Mouse (Mus musculus) forebrain, embryonic 14.5 days (tissue): Measurements from ENCODE around the gene Abcg2. TPM values are rescaled to one million over a fixed set of nuclear protein-coding genes. Genes with fewer than 3 reads are reported as not detected.
"Not testable (repeated sequence)": the region's sequence is repeated elsewhere in the genome, so short reads cannot be mapped to it uniquely, and the experiment has no call there.

ENCODE experiments used
- ATAC-seq: fragments of 200-750 bp; cut with Nextera tagmentation; 2 replicates; pipeline ENCODE4 v1.8.0; 2017; ENCODE audit warnings: mild to moderate bottlenecking, moderate library complexity
- DNase-seq: peaks from one replicate; pipeline ENCODE4 v3.0.0-alpha.2; 2015; ENCODE audit warnings: low spot score
- H3K27ac ChIP-seq: fragments of 300-500 bp; sonication (generic); 2 replicates; pipeline ENCODE4 v1.5.1; 2014; ENCODE audit warnings: low read depth, mild to moderate bottlenecking, control low read depth, low read length, moderate library complexity
- H3K27me3 ChIP-seq: fragments of 300-500 bp; sonication (generic); replicated peaks from 2 replicates; pipeline ENCODE4 v1.6.1; 2014; ENCODE audit warnings: low read length, control low read depth, mixed read lengths; ENCODE audit not compliant: control insufficient read depth, insufficient read depth
- H3K36me3 ChIP-seq: fragments of 300-500 bp; sonication (generic); 2 replicates; pipeline ENCODE4 v1.6.1; 2014; ENCODE audit warnings: low read length, control low read depth; ENCODE audit not compliant: control insufficient read depth, insufficient read depth
- H3K4me1 ChIP-seq: fragments of 300-500 bp; sonication (generic); 2 replicates; pipeline ENCODE4 v1.6.1; 2014; ENCODE audit warnings: antibody characterized with exemption, low read length, control low read depth; ENCODE audit not compliant: control insufficient read depth, insufficient read depth
- H3K4me2 ChIP-seq: fragments of 300-500 bp; sonication (generic); 2 replicates; pipeline ENCODE4 v1.6.1; 2014; ENCODE audit warnings: mild to moderate bottlenecking, control low read depth, low read length
- H3K4me3 ChIP-seq: fragments of 300-500 bp; sonication (generic); 2 replicates; pipeline ENCODE4 v1.5.1; 2014; ENCODE audit warnings: low read depth, low read length, control low read depth
- H3K9ac ChIP-seq: fragments of 300-500 bp; sonication (generic); 2 replicates; pipeline ENCODE4 v1.6.1; 2014; ENCODE audit warnings: mild to moderate bottlenecking, low read length, control low read depth, moderate library complexity
- H3K9me3 ChIP-seq: fragments of 300-500 bp; sonication (generic); replicated peaks from 2 replicates; pipeline ENCODE4 v1.6.1; 2016; ENCODE audit warnings: low read length, control low read depth, mixed read lengths; ENCODE audit not compliant: control insufficient read depth
- WGBS: fragments of 180-500 bp; shearing (Covaris S2); extraction: QIAGEN DNeasy Blood & Tissue Kit; methylation state at CpG from one replicate; pipeline ENCODE4 v1.1.7; 2014; 5-methylcytosine and 5-hydroxymethylcytosine counted together
- polyA plus RNA-seq: library from polyadenylated mRNA; unstranded; fragments of >200 nt; fragmentation: Nextera tagmentation; extraction: Ambion mirVana; gene quantifications from 2 replicates; pipeline ENCODE4 v1.2.1, GENCODE M21; 2014

Abcg2 gene
- 35.6 and 38.7 TPM in 2 replicates for polyA plus RNA-seq

DNA sequence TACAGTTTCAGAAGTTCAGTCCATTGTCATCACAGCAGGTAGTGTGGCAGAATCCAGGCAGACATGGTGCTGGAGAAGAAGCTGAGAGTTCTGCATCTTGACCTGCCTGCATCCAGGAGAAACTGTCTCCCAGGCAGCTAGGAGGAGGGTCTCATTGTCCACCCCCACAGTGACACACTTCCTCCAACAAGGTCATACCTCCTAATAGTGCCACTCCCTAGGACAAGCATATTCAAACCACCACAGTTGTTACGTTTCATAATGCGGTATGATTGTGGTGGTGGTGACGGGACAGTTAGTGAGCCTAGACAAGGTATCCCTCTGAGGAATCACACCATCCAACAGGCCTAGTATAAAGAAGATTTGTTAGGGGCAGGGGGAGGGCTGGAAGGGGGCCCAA is at the start of gene Abcg2:
Abcg2 (plus strand) TSS at position 301 of the 400 bp plus-strand sequence.
- not testable (repeated sequence) for H3K4me3 ChIP-seq, H3K4me1 ChIP-seq, H3K4me2 ChIP-seq, H3K27ac ChIP-seq, H3K9ac ChIP-seq, H3K9me3 ChIP-seq, H3K27me3 ChIP-seq, DNase-seq, ATAC-seq, H3K36me3 ChIP-seq
- 95% methylated on average over 3 of the region's 3 CpGs for WGBS

DNA sequence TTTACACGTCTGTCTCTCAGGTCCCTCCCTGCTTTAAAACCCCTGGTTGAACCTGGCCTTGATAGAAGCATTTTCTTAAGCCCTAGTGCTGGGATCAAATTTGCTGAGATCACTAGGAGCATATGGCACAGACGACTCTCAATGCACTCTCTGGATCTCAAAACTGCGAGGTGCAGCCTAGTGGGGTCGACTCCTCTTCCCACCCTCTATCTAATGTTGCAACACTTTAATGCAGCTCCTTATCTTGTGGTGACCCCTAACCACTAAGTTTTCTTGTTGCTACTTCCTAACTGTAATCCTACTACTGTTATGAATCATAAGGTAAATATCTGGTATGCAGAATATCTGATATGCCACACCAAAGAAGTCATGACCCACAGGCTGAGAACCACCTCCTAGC is 44.1 kb upstream of the Abcg2 start:
- not testable (repeated sequence) for H3K4me1 ChIP-seq, ATAC-seq, H3K9ac ChIP-seq, H3K9me3 ChIP-seq, H3K36me3 ChIP-seq, H3K4me2 ChIP-seq, H3K4me3 ChIP-seq, DNase-seq, H3K27me3 ChIP-seq, H3K27ac ChIP-seq
- 78% methylated on average over 4 of the region's 4 CpGs for WGBS

- ATAC-seq, H3K36me3 ChIP-seq, H3K9me3 ChIP-seq, H3K4me3 ChIP-seq, H3K4me2 ChIP-seq, H3K27ac ChIP-seq, H3K9ac ChIP-seq, H3K4me1 ChIP-seq, H3K27me3 ChIP-seq: not testable (repeated sequence)
- 58% methylated on average over 8 of the region's 8 CpGs for WGBS
- DNase-seq: peak; percentile 17
Measured at GRCm38 (mm10) chr6:58542852-58543251, 41.5 kb upstream of the Abcg2 start.

DNA sequence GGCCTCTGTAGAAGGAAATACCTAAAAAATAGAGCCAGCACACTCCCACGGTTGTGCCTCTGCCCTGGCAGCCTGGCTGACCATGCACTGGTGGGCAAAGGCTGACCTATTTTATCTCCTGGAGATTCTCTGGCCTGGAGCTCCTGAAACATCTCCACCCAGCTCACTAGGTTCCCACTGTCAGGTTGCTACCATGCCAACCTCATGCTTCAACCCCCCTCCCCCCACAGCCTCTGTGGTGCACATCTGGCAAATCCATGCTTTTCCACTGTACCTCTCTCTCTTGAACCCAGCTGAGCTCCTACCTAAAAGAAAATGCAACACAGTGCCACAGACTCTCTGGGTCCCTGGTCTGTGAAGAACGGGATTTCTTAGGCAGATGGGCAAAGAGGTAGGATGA is 39.4 kb upstream of the Abcg2 start:
- H3K9me3 ChIP-seq, H3K4me2 ChIP-seq, H3K4me3 ChIP-seq, DNase-seq, H3K36me3 ChIP-seq, H3K4me1 ChIP-seq, H3K27me3 ChIP-seq, H3K9ac ChIP-seq, ATAC-seq, H3K27ac ChIP-seq: not testable (repeated sequence)
- 45% methylated on average over 2 of the region's 2 CpGs for WGBS

DNA sequence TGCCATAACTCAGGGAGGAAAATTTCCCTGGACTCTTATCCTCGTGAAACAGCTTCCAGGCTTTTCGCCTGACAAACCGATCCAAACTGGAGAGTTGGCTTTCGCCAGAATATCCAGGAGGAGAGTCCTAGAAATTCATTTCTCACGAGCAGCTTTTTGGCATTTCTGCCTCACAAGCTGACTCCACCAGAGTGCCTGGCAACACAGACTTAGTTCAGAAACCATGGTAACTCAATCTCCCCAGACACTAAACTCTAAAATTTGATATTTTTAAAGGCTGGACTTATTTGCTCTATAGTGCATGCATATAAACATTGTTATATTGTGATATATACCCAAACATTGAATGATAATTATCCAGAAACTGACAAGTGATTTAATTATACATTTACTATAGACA is 38.3 kb upstream of the Abcg2 start:
- 68% methylated on average over 5 of the region's 5 CpGs for WGBS
- DNase-seq, H3K27me3 ChIP-seq, ATAC-seq, H3K9ac ChIP-seq, H3K9me3 ChIP-seq, H3K27ac ChIP-seq, H3K36me3 ChIP-seq, H3K4me1 ChIP-seq, H3K4me3 ChIP-seq, H3K4me2 ChIP-seq: not testable (repeated sequence)

GRCm38 (mm10) chr6:58546816-58547215 is 37.5 kb upstream of the Abcg2 start:
- Histone ChIP-seq H3K4me3 (no peak overlapping the region), H3K9ac (no peak overlapping the region), H3K4me2 (no peak overlapping the region), H3K27ac (no peak overlapping the region), H3K9me3 (no peaks in the 10 kb centered on the region), H3K4me1 (no peaks in the 10 kb centered on the region), H3K36me3 (no peaks in the 10 kb centered on the region), H3K27me3 (no peaks in the 10 kb centered on the region)
- DNase-seq: peak; percentile 82
- 4% methylated on average over 4 of the region's 4 CpGs for WGBS
- no peak for ATAC-seq

- H3K4me1 ChIP-seq, H3K27ac ChIP-seq, DNase-seq, H3K27me3 ChIP-seq, H3K36me3 ChIP-seq, H3K4me3 ChIP-seq, H3K4me2 ChIP-seq, ATAC-seq, H3K9ac ChIP-seq, H3K9me3 ChIP-seq: not testable (repeated sequence)
Measured at GRCm38 (mm10) chr6:58553812-58554211, 30.5 kb upstream of the Abcg2 start.

- H3K27me3 ChIP-seq, H3K9ac ChIP-seq, H3K4me3 ChIP-seq, H3K4me2 ChIP-seq, H3K4me1 ChIP-seq, H3K36me3 ChIP-seq, H3K27ac ChIP-seq, H3K9me3 ChIP-seq, DNase-seq, ATAC-seq: not testable (repeated sequence)
- WGBS: 39% methylated on average over 3 of the region's 3 CpGs
Measured at GRCm38 (mm10) chr6:58593987-58594844, 9.9 kb downstream of the Abcg2 start.

DNA sequence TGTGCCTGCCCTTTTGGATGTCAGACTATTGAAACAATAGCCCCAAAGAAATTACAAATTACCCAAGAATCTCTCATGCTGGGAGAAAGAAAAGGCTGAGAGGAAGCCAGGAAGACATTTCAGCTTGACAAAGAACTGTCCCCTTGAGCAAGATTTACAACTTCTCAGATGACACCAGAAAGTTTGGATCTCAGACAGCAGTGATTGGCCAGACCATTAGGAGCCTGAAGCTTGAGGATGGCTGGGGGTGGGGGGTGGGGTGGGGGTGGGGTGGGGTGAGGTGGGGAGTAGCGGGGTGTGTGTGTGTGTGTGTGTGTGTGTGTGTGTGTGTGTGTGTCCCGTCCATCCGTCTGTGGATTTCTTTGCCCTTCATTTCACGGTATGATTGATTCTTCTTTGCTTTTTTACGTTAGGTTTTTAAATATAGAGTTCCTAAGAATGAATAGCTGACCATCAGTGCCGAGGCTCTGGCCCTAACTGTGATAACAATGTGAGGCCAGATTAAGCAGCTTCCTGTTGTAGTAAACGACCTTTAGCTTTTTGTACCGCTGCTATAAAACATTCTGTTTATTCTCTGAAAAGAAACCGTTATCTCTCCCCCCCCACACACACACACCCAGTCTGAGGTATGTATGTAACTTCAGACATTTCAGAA is 11.4 kb downstream of the Abcg2 start:
- Histone ChIP-seq H3K9ac (peak overlapping the region; percentile 53), H3K4me3 (peak overlapping the region; percentile 33), H3K4me2 (peak overlapping the region; percentile 55)
- H3K36me3 ChIP-seq, H3K27me3 ChIP-seq, H3K9me3 ChIP-seq, DNase-seq, H3K4me1 ChIP-seq, H3K27ac ChIP-seq: not testable (repeated sequence)
- WGBS: 4% methylated on average over 9 of the region's 9 CpGs
- ATAC-seq: peak; percentile 68
